Mouse (Mus musculus): ENCODE results near the gene Bpifa2. TPM values are rescaled to one million over a fixed set of nuclear protein-coding genes. Genes with fewer than 3 reads are reported as not detected.

Gene Bpifa2
- not detected in 2 replicates for polyA plus RNA-seq (2015; fragmentation: Nextera tagmentation; extraction: Ambion mirVana)

- Histone ChIP-seq H3K4me2 (ENCODE audit: low read depth, low read length) (no peak within 1 kb of the TSS), H3K27ac (ENCODE audit: low read length) (no peak within 1 kb of the TSS), H3K4me3 (ENCODE audit: low read length) (no peak within 1 kb of the TSS), H3K9ac (ENCODE audit: low read depth, low read length) (no peak within 1 kb of the TSS), H3K36me3 (ENCODE audit: control insufficient read depth, insufficient read depth, low read length) (no peaks in the 10 kb centered on the region), H3K9me3 (ENCODE audit: control insufficient read depth, low read length) (no peaks in the 10 kb centered on the region), H3K27me3 (replicated peaks; ENCODE audit: control insufficient read depth, insufficient read depth, low read length) (no peaks in the 10 kb centered on the region), H3K4me1 (ENCODE audit: control insufficient read depth, insufficient read depth, low read length) (no peaks in the 10 kb centered on the region)
- ATAC-seq, result no peak
- WGBS, result 74% methylated on average over 3 of the region's 3 CpGs
Observed at GRCm38 (mm10) chr2:154007965-154008364, at the start of gene Bpifa2. Gene Bpifa2, plus strand, starts transcription at chr2:154008265.

GRCm38 (mm10) chr2:153962821-153963331, 45.2 kb upstream of the Bpifa2 start:
- Histone ChIP-seq H3K36me3 (ENCODE audit: control insufficient read depth, insufficient read depth, low read length) (no peaks in the 10 kb centered on the region), H3K4me1 (ENCODE audit: control insufficient read depth, insufficient read depth, low read length) (no peaks in the 10 kb centered on the region), H3K9me3 (ENCODE audit: control insufficient read depth, low read length) (no peaks in the 10 kb centered on the region), H3K27ac (ENCODE audit: low read length) (no peak overlapping the region), H3K4me2 (ENCODE audit: low read depth, low read length) (no peak overlapping the region), H3K4me3 (ENCODE audit: low read length) (no peak overlapping the region), H3K9ac (ENCODE audit: low read depth, low read length) (no peak overlapping the region), H3K27me3 (replicated peaks; ENCODE audit: control insufficient read depth, insufficient read depth, low read length) (no peaks in the 10 kb centered on the region)
- WGBS, result 67% methylated on average over 4 of the region's 4 CpGs
- no peak for ATAC-seq

- Histone ChIP-seq H3K9ac (ENCODE audit: low read depth, low read length) (no peak overlapping the region), H3K4me1 (ENCODE audit: control insufficient read depth, insufficient read depth, low read length) (no peaks in the 10 kb centered on the region), H3K36me3 (ENCODE audit: control insufficient read depth, insufficient read depth, low read length) (no peaks in the 10 kb centered on the region), H3K4me3 (ENCODE audit: low read length) (no peak overlapping the region), H3K9me3 (ENCODE audit: control insufficient read depth, low read length) (no peaks in the 10 kb centered on the region), H3K27me3 (replicated peaks; ENCODE audit: control insufficient read depth, insufficient read depth, low read length) (no peaks in the 10 kb centered on the region), H3K27ac (ENCODE audit: low read length) (no peak overlapping the region), H3K4me2 (ENCODE audit: low read depth, low read length) (no peak overlapping the region)
- no peak for ATAC-seq
- WGBS, result 64% methylated on average over 1 of the region's 1 CpGs
Observed at GRCm38 (mm10) chr2:153963334-153963733, 44.7 kb upstream of the Bpifa2 start.

GRCm38 (mm10) chr2:153970221-153970620, 37.8 kb upstream of the Bpifa2 start:
- Histone ChIP-seq H3K4me2 (ENCODE audit: low read depth, low read length) (no peak overlapping the region), H3K27me3 (replicated peaks; ENCODE audit: control insufficient read depth, insufficient read depth, low read length) (no peaks in the 10 kb centered on the region), H3K9ac (ENCODE audit: low read depth, low read length) (no peak overlapping the region), H3K4me1 (ENCODE audit: control insufficient read depth, insufficient read depth, low read length) (no peaks in the 10 kb centered on the region), H3K36me3 (ENCODE audit: control insufficient read depth, insufficient read depth, low read length) (no peaks in the 10 kb centered on the region), H3K27ac (ENCODE audit: low read length) (no peak overlapping the region), H3K9me3 (ENCODE audit: control insufficient read depth, low read length) (no peaks in the 10 kb centered on the region), H3K4me3 (ENCODE audit: low read length) (no peak overlapping the region)
- 78% methylated on average over 5 of the region's 5 CpGs for WGBS
- ATAC-seq, result no peak

- H3K4me1 ChIP-seq (ENCODE audit: control insufficient read depth, insufficient read depth, low read length), result no peaks in the 10 kb centered on the region
- no peak for ATAC-seq
- H3K36me3 ChIP-seq (ENCODE audit: control insufficient read depth, insufficient read depth, low read length), result no peaks in the 10 kb centered on the region
Observed at GRCm38 (mm10) chr2:153974582-153974981, 33.5 kb upstream of the Bpifa2 start, which contains the start of gene Bpifa6. Gene Bpifa6, plus strand, starts transcription at chr2:153974945.

GRCm38 (mm10) chr2:153995770-153996169, 12.3 kb upstream of the Bpifa2 start:
- WGBS, result 5% methylated on average over 7 of the region's 7 CpGs
- Histone ChIP-seq H3K36me3 (ENCODE audit: control insufficient read depth, insufficient read depth, low read length) (no peaks in the 10 kb centered on the region), H3K9me3 (ENCODE audit: control insufficient read depth, low read length) (no peaks in the 10 kb centered on the region), H3K4me3 (ENCODE audit: low read length) (no peak overlapping the region), H3K27me3 (replicated peaks; ENCODE audit: control insufficient read depth, insufficient read depth, low read length) (no peaks in the 10 kb centered on the region), H3K27ac (ENCODE audit: low read length) (no peak overlapping the region), H3K9ac (ENCODE audit: low read depth, low read length) (no peak overlapping the region), H3K4me2 (ENCODE audit: low read depth, low read length) (no peak overlapping the region), H3K4me1 (ENCODE audit: control insufficient read depth, insufficient read depth, low read length) (no peaks in the 10 kb centered on the region)
- ATAC-seq, result no peak; the same call in 1 of the 2 replicates

More at GRCm38 (mm10) chr2:153974582-153974981, 33.5 kb upstream of the Bpifa2 start, which contains the start of gene Bpifa6:
- no peak within 1 kb of the TSS for H3K4me3 ChIP-seq (ENCODE audit: low read length)
- WGBS, result 61% methylated on average over 5 of the region's 5 CpGs
- H3K9ac ChIP-seq (ENCODE audit: low read depth, low read length), result no peak within 1 kb of the TSS
- H3K4me2 ChIP-seq (ENCODE audit: low read depth, low read length), result no peak within 1 kb of the TSS
- no peak within 1 kb of the TSS for H3K27ac ChIP-seq (ENCODE audit: low read length)
- no peaks in the 10 kb centered on the region for H3K9me3 ChIP-seq (ENCODE audit: control insufficient read depth, low read length)
- no peaks in the 10 kb centered on the region for H3K27me3 ChIP-seq (replicated peaks; ENCODE audit: control insufficient read depth, insufficient read depth, low read length)

GRCm38 (mm10) chr2:154000501-154000900, 7.6 kb upstream of the Bpifa2 start:
- no peak for ATAC-seq
- H3K4me3 ChIP-seq (ENCODE audit: low read length), result no peak overlapping the region
- no peak overlapping the region for H3K4me2 ChIP-seq (ENCODE audit: low read depth, low read length)
- no peak overlapping the region for H3K27ac ChIP-seq (ENCODE audit: low read length)
- WGBS, result 76% methylated on average over 3 of the region's 3 CpGs
- H3K4me1 ChIP-seq (ENCODE audit: control insufficient read depth, insufficient read depth, low read length), result no peaks in the 10 kb centered on the region
- no peaks in the 10 kb centered on the region for H3K36me3 ChIP-seq (ENCODE audit: control insufficient read depth, insufficient read depth, low read length)
- H3K9ac ChIP-seq (ENCODE audit: low read depth, low read length), result no peak overlapping the region
- no peaks in the 10 kb centered on the region for H3K27me3 ChIP-seq (replicated peaks; ENCODE audit: control insufficient read depth, insufficient read depth, low read length)
- no peaks in the 10 kb centered on the region for H3K9me3 ChIP-seq (ENCODE audit: control insufficient read depth, low read length)

- no peak for ATAC-seq
- Histone ChIP-seq H3K27ac (ENCODE audit: low read length) (no peak overlapping the region), H3K4me2 (ENCODE audit: low read depth, low read length) (no peak overlapping the region), H3K9me3 (ENCODE audit: control insufficient read depth, low read length) (no peaks in the 10 kb centered on the region), H3K36me3 (ENCODE audit: control insufficient read depth, insufficient read depth, low read length) (no peaks in the 10 kb centered on the region), H3K27me3 (replicated peaks; ENCODE audit: control insufficient read depth, insufficient read depth, low read length) (no peaks in the 10 kb centered on the region), H3K9ac (ENCODE audit: low read depth, low read length) (no peak overlapping the region), H3K4me3 (ENCODE audit: low read length) (no peak overlapping the region), H3K4me1 (ENCODE audit: control insufficient read depth, insufficient read depth, low read length) (no peaks in the 10 kb centered on the region)
Observed at GRCm38 (mm10) chr2:154001056-154001455, 7.0 kb upstream of the Bpifa2 start.

- Histone ChIP-seq H3K4me3 (ENCODE audit: low read length) (no peak overlapping the region), H3K27me3 (replicated peaks; ENCODE audit: control insufficient read depth, insufficient read depth, low read length) (no peaks in the 10 kb centered on the region), H3K27ac (ENCODE audit: low read length) (no peak overlapping the region), H3K9ac (ENCODE audit: low read depth, low read length) (no peak overlapping the region), H3K9me3 (ENCODE audit: control insufficient read depth, low read length) (no peaks in the 10 kb centered on the region), H3K4me1 (ENCODE audit: control insufficient read depth, insufficient read depth, low read length) (no peaks in the 10 kb centered on the region), H3K36me3 (ENCODE audit: control insufficient read depth, insufficient read depth, low read length) (no peaks in the 10 kb centered on the region), H3K4me2 (ENCODE audit: low read depth, low read length) (no peak overlapping the region)
- no peak for ATAC-seq
- WGBS, result 55% methylated on average over 1 of the region's 1 CpGs
Observed at GRCm38 (mm10) chr2:154004456-154004855, 3.6 kb upstream of the Bpifa2 start.

GRCm38 (mm10) chr2:154005094-154005493, 3.0 kb upstream of the Bpifa2 start:
- Histone ChIP-seq H3K4me1 (ENCODE audit: control insufficient read depth, insufficient read depth, low read length) (no peaks in the 10 kb centered on the region), H3K27me3 (replicated peaks; ENCODE audit: control insufficient read depth, insufficient read depth, low read length) (no peaks in the 10 kb centered on the region), H3K9ac (ENCODE audit: low read depth, low read length) (no peak overlapping the region), H3K4me3 (ENCODE audit: low read length) (no peak overlapping the region), H3K36me3 (ENCODE audit: control insufficient read depth, insufficient read depth, low read length) (no peaks in the 10 kb centered on the region), H3K27ac (ENCODE audit: low read length) (no peak overlapping the region), H3K9me3 (ENCODE audit: control insufficient read depth, low read length) (no peaks in the 10 kb centered on the region), H3K4me2 (ENCODE audit: low read depth, low read length) (no peak overlapping the region)
- no peak for ATAC-seq
- WGBS, result 80% methylated on average over 1 of the region's 1 CpGs

Data from intestine, embryonic 16.5 days (tissue).